Mouse (Mus musculus) adrenal gland, postnatal 14 days (tissue): ENCODE data around the gene Gm8251. TPM values are rescaled to one million over a fixed set of nuclear protein-coding genes. Genes with fewer than 3 reads are reported as not detected.

Source experiments
- DNase-seq: peaks from one replicate; pipeline ENCODE4 v3.0.0; 2021; ENCODE audit warnings: mixed read lengths
- long read RNA-seq, 2 experiments: library from polyadenylated mRNA; stranded (forward); transcript quantifications; one replicate each; pipeline ENCODE4 v2.0.0; 2021
- total RNA-seq: library from RNA; stranded (reverse); gene quantifications from 2 replicates; pipeline ENCODE4 v1.2.3, GENCODE M21; 2021

Gene Gm8251
- total RNA-seq, result 0.08 TPM in 1 of 2 replicates, not detected in the other
- long read RNA-seq, experiment 1, result 0 reads
- long read RNA-seq, experiment 2, result 0 reads

GRCm38 (mm10) chr1:44061836-44062235 is at the start of gene Gm8251:
Gm8251 (minus strand) TSS chr1:44061936.
- DNase-seq, result no peak

GRCm38 (mm10) chr1:44102939-44103338 is 41.2 kb upstream of the Gm8251 start:
- no peak for DNase-seq

- DNase-seq, result peak; percentile 96
Measured at GRCm38 (mm10) chr1:44102259-44102717, 40.6 kb upstream of the Gm8251 start, which contains the start of gene Tex30. Tex30 (minus strand) TSS chr1:44102441.

GRCm38 (mm10) chr1:44101448-44102225 is 39.9 kb upstream of the Gm8251 start:
- peak; percentile 37 for DNase-seq

GRCm38 (mm10) chr1:44064625-44065024 is 2.9 kb upstream of the Gm8251 start:
- peak; percentile 74 for DNase-seq

- no peak for DNase-seq
Measured at GRCm38 (mm10) chr1:44063439-44063838, 1.7 kb upstream of the Gm8251 start.

- no peak for DNase-seq
Measured at GRCm38 (mm10) chr1:44057805-44058204, 3.9 kb downstream of the Gm8251 start.

- DNase-seq, result peak; percentile 82
Measured at GRCm38 (mm10) chr1:44046556-44046955, 15.2 kb downstream of the Gm8251 start.

- DNase-seq, result peak; percentile 36
Measured at GRCm38 (mm10) chr1:44045689-44046088, 16.0 kb downstream of the Gm8251 start.

- no peak for DNase-seq
Measured at GRCm38 (mm10) chr1:44042555-44042915, 19.2 kb downstream of the Gm8251 start.

GRCm38 (mm10) chr1:44041797-44042554 is 19.8 kb downstream of the Gm8251 start:
- peak; percentile 79 for DNase-seq

GRCm38 (mm10) chr1:44032948-44033347 is 28.8 kb downstream of the Gm8251 start:
- no peak for DNase-seq

GRCm38 (mm10) chr1:44032213-44032612 is 29.5 kb downstream of the Gm8251 start:
- DNase-seq, result no peak

GRCm38 (mm10) chr1:44027651-44028050 is 34.1 kb downstream of the Gm8251 start:
- no peak for DNase-seq

GRCm38 (mm10) chr1:44022656-44023055 is 39.1 kb downstream of the Gm8251 start:
- no peak for DNase-seq

GRCm38 (mm10) chr1:44019934-44020333 is 41.8 kb downstream of the Gm8251 start, which contains the start of gene Mettl21c:
Mettl21c (minus strand) TSS chr1:44020034.
- no peak for DNase-seq

- DNase-seq, result peak; percentile 11
Measured at GRCm38 (mm10) chr1:44015556-44015955, 46.2 kb downstream of the Gm8251 start.

Other genes with a start within 250 kb of the Gm8251 start
- 34.4 and 36.4 TPM in 2 replicates for gene Uxs1, start 234.1 kb downstream of the Gm8251 start, total RNA-seq
- gene Tpp2, start 128.3 kb downstream of the Gm8251 start, total RNA-seq, result 49.8 and 53.3 TPM in 2 replicates
- gene Mettl21c, start 41.9 kb downstream of the Gm8251 start, total RNA-seq, result not detected in 2 replicates
- gene Tex30, start 40.5 kb upstream of the Gm8251 start, total RNA-seq, result 12.9 and 13.3 TPM in 2 replicates
- gene Kdelc1, start 56.9 kb upstream of the Gm8251 start, total RNA-seq, result 23.5 TPM in 2 replicates
- 14.3 and 16.8 TPM in 2 replicates for gene Bivm, start 57.0 kb upstream of the Gm8251 start, total RNA-seq
- 18.7 and 18.8 TPM in 2 replicates for gene Ercc5, start 85.8 kb upstream of the Gm8251 start, total RNA-seq
- gene Mettl21e, start 157.0 kb upstream of the Gm8251 start, total RNA-seq, result not detected in 2 replicates